Mouse (Mus musculus) kidney, postnatal 14 days (tissue): Measurements from ENCODE around the gene Hlx.
A peak's percentile ranks its signal among the peaks of the same experiment; 100 is the strongest.

Experiments
- DNase-seq: peaks from one replicate; pipeline ENCODE4 v3.0.0; 2022; ENCODE audit warnings: mixed read lengths

Hlx gene

DNA sequence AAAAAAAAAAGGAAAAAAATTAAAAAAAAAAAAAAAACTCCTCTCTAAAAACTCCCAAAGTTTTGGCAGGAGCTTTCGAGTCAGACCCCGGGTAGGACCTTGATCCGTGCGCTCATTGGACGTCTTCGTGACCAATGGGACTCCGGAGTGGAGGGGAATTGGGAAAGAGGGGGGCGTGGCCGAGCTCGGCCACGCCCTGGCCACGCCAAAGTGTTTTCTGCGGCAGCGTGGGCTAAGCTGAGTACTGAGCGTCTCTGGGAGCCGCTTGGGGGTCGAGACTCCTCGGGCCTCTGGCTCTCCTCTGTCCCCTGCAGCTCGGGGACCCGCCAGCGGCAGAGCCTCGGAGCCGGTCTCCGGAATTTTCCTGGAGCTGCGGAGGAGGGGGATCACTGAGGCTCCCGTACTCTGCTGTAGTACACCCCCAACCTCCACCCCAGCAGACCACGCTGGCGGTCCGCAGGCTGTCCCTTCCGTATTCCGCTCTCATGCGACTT, at the start of gene Hlx:
Hlx (minus strand) TSS at position 64 of the 494 bp plus-strand sequence.
- peak; percentile 80 for DNase-seq

DNA sequence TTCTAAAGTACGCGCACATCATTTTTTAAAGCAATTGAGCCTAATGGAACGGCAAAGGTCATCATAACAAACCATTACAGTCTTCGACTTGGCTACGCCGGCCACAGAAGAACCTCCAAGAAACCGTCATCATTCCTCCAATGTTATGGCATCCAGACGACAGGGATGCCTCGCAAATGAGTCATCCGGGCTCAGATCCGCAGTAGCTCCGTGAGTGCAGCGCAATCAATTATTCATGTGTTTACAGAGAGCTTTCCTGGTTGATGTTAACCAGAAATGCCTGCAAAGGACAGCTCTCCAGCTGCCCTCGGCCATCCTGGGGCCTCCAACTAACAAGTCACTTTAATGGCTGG, 49.7 kb upstream of the Hlx start:
- peak; percentile 53 for DNase-seq

DNA sequence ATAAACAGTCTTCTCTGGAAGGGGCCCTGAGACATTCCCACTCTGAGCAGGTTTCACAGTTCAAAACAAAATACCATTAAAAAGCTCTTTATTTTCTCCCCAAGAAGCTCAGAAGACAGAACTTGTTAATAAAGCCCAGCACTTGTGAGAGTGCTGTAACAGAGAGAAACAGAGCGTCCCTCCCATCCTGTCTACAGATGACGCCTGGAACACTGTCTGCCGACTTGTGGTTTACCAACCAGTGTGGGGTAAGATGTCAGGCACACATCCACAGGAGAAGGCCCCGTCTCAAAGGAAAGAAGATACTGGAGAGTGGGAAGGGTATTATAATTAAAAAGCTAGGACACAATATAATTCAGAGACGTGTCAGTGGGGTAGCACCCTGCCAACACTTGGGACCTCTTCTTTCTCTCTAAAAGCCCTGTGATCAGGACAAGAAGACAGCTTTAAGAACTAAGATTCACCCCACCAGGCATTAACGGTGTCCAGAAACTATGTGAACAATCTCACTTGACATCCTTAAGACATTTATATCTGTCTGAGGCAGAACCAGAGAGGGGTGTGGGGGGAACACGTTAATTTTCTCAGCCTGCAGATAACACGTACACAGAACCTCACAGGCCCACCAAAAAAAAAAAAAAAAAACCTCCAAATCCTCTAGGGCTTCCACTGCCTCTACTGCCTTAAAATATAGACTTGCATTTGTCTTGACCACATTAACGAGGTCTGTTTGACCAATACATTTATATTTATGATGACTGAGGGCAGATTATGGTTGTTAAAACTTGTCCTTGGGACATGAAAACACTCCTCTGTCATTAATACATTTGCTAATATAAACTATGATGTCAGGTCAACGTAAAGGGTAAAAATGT, 49.1 kb upstream of the Hlx start:
- DNase-seq: no peak

DNA sequence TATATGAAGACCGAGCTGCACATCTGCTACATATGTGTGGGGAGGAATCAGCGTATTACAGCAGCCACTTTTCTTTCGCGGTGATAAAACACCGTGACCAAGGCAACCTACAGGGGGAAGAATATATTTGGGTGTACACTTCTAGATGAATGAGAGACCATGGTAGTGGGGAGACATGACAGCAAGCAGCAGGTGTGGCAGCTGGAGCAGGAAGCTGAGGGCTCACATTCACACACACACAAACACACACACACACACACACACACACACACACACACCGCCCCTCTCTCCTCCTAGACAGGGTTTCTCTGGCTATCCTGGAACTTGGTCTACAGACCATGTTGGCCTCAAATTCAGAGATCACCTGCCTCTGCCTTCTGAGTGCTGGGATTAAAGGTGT, 45.7 kb upstream of the Hlx start:
- no peak for DNase-seq

DNA sequence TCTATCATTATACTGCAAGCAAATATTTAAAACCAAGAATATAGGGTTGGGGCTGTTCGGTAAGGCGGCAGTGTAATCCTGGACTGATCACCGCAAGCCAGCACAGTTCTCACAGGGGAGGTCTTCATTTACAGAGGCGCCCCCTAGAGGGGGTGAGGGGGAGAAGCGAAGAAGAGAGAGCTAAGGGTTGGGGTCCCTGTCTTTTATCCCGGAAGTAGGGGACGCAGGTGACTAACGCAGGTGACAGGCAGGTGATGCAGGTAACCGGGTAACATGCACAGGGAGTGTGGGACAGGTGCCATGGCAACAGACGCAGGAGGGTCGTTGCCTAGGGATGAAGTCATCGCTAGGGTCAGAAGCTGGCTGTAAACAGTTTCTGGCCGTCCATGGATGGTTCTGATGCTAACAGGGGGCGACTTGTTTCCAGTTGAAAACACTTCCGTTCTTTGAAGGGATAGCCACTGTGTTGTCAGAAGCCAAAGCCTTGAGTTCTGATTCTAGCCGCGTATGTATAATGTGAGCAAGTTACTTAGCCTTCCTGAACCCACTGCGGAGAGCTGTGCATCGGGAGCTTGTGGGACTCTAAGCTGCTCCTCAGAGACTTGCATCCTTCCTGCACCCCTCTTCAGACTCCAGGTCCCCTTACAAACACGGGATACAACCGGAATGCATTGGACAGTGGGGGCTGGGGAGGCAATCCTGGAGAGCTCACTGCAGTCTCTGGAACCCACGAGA, 44.8 kb upstream of the Hlx start:
- no peak for DNase-seq

DNA sequence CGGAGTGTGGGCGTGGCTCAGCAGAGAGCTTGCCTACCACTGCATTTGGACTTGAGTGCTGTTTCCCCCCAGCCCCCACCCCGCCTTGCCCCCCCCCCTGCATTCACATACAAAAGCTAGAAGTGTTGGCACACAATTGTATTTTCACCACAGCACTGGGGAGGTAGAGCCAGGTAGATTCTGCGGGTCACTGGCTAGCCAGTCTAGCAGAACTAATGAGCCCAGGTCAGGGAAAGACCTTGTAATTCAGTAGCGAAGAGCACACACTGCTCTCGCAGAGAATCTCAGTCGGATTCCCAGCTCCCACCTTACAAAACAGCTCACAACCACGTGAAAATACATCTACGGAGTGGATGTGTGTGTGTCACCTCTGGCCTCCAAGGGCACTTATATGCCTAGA, 42.9 kb upstream of the Hlx start:
- DNase-seq: no peak

DNA sequence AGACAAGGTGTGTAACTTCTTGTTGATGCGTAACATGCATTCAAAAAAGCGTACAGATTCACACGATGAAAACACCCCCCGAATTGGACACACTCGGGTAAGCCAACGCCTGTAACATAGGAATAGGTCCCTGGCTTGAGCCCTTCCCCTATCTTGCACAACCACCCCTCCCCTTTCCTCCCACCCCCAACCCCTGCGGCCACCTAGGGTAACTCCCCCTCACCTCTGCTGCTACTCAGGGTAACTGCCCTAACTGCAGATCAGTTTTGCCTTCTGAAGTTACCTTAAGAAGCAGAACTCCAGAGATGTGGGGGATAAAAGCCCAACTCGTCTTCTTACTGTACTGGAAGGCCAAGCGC, 39.5 kb upstream of the Hlx start:
- DNase-seq: no peak

DNA sequence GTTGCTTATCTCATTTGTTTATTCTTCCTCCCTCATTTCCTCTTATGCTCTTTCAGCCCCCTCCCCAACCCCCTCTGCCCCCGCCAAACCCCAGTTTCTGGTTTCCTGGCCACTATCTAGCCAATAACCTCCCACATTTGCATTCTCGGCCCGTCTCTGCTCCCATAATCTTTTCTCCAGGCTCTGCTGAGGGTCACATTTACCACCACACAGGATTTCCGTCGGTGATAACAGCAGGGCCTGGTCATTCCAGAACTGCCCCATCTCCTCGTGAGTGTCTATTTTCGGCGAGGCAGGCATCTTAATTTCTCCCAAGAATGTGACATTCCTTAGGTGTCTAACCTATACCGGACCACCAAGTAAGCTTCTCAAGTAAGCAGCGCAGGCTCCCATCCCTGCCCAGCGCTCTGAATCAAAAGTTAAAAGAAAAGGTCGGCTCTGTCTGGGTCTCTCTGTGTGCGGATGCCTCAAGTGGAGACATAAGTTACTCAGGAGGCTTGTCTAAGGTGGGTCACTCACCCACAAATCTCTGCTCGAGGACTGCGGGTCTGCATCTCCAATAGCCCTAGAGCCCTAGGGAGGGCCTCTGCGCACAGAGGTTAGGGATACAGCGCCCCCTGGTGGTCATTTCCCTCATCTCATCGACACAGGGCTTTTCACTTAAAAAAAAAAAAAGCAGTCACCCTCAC, 38.9 kb upstream of the Hlx start:
- DNase-seq: peak; percentile 81

DNA sequence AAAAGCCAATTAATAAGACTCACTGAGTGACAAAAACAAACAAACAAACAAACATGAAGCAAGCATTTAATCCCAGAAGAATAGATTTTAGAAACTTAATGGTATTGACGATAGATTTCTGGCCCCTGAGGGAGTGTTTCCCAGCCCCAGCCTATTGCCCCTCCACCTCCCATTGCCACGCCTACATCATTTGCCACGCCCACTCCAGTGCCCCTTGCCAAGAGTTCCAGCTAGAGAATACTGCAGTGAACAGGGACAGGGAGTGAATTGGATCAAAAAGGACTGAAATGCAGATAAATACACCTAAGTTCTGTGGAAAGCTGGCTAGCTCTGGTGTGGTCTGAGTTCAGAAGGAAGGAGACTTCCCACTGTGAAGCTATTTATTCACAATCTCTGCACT, 31.4 kb upstream of the Hlx start:
- no peak for DNase-seq

DNA sequence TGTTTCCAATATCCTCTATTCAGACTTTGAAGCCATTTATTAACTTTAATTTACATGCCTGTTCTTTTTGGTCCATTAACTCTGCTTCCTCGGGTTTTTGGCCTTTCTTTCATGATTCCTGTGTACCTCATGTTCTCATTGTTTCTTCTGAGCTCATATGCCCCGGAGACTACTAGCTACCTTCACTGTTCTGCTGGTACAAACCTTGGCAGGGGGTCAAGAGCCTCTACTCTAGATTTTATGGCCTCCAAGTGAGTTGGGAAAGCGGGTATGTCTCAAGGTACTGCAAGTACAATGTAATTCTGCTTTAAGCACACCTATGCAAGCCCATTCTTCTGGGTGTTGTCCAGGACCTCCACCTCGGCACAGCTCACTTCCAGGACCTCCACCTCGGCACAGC, 30.5 kb upstream of the Hlx start:
- no peak for DNase-seq

DNA sequence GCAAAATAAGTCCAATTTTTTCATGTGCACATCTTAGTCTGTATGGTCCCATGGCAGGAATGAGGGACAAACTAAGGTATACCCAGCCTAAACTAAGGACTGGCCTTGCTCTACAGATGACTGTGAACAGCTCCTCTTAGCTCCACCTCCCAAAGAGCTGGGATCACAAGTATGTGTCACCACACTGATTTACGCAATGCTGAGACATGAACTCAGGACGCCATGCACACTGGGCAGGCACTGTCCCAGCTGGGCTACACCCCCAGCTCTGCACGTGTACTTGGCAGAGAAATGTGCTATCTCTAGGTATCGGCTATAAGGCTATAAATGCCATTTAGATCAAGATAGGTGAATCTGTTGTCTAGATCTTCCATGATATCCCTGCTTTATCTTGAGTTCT, 29.6 kb upstream of the Hlx start:
- no peak for DNase-seq

DNA sequence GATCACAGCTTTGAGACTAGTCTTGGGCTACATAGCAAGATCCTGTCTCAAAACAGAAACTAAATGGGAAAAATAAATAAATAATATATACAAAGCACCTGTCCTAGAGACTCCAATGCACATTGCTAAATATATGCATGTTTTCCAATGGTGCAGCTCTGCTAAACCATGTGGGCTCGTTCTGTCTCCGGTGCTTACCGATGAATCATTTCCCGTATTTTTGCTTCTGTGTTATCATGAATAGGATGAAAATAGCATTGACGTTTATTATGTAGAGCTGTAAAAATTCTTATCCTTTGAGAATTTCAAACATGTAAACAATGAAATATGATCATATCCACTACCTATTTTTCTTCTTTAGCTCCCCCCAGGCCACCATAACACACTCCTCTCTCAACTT, 20.3 kb upstream of the Hlx start:
- no peak for DNase-seq

DNA sequence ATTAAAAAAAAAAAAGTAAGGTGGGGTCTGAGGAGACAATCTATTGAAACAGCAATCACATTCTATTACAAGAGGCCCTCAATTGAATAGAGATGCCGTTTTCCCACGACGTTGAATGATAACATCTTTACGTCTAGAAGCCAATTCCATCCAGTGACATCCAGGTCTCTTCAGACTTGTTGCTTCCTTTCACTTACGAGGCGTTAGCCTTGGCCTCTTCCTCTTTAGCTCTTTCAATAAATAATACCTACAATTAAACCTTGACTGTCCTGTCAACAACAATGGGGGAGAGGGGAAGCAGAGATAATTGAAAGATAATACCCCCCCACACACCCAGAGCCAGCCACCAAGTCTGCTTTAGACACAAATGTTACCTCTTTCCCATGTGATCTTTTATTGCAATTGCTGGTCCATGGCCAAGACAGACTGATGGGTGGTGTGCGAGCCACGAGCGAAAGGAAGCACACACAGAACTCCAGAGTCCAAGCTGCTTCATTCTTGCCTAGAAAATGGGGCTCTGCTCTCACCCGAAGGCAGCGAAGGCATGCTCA, 17.8 kb upstream of the Hlx start:
- peak; percentile 36 for DNase-seq

DNA sequence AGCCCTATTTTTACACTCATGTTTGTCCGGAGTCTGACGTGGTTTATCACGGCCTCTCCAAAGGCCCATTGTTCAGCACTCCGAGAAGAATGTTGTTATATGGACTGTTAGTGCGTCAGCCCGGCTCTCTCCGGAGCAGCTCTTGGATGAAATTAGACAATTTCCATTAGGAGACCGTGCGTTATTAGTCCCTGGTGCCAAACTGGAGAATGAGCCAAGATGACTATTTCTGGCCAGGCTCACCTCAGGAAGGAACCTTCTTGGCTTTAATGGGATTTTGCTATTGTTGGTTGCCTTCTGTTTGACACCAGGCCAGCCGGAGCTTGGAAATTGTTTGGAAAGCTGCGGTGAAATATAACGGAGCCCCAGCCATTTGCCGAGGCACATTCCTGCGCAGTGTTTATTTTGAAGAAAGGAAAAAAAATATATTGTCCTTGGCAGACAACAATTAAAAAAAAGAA, 16.3 kb upstream of the Hlx start:
- peak; percentile 78 for DNase-seq

DNA sequence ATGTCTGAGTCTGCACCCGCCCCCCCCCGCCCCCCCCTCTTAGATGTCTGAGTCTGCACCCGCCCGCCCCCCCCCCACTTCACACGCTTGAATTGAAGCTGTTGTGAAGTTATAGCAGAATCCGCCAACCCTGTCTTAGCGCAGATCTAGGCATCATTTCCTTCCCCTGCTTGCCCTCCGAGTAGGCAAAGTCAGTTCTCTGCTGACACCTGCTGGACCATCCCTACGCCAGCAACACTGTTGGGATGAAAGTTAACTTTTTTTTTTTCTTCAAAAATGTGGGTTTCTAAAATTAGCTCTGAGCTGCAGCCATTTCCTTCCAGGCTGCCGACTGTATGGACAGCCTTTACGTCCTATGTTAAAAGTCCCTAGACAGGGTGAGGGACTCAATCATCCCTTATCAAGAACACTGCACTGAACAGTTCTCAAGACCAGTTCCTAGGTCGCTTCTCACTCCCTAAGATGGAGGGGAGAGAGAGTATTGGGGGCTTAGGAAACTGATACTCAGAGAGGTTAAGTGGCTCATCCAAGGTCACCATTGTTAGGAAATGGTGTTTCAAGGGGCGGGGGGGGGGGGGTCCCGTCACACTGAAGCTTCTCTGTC, 5.6 kb upstream of the Hlx start:
- peak; percentile 78 for DNase-seq

DNA sequence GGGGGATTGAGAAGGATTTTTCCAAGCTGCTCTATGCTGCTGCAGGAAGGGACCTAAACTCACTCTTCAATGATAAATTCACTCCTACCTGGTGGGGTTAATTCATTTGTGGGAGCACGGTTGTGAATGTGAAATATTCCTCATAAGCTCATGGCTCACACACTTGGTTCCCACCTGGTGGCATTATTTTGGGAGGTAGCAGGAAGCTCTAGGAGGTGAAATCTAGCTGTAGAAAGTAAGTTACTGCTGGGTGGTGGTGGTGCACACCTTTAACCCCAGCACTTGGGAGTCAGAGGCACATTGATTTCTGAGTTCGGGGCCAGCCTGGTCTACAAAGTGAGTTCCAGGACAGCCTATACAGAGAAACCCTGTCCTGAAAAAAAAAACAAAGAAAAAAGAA, 4.8 kb upstream of the Hlx start:
- DNase-seq: no peak

DNA sequence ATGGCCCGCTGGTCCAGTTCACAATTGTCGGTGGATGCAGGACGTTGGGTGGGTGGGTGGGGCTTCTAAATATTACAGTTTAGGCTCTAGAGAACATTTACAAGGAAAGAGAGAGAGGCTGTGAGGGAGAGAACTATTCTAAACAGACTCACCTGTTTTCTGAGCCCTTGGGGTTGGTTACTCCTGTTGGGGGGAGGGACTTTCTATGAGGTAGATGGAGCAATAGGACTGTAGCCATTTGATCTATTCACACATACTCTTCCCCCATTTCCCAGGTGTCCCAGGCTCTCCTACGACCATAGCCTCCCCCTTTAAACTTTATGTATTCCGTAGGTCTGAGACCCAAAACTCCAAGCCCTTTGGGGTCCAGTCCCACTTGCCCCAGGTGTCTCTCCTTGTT, 3.8 kb upstream of the Hlx start:
- DNase-seq: no peak

DNA sequence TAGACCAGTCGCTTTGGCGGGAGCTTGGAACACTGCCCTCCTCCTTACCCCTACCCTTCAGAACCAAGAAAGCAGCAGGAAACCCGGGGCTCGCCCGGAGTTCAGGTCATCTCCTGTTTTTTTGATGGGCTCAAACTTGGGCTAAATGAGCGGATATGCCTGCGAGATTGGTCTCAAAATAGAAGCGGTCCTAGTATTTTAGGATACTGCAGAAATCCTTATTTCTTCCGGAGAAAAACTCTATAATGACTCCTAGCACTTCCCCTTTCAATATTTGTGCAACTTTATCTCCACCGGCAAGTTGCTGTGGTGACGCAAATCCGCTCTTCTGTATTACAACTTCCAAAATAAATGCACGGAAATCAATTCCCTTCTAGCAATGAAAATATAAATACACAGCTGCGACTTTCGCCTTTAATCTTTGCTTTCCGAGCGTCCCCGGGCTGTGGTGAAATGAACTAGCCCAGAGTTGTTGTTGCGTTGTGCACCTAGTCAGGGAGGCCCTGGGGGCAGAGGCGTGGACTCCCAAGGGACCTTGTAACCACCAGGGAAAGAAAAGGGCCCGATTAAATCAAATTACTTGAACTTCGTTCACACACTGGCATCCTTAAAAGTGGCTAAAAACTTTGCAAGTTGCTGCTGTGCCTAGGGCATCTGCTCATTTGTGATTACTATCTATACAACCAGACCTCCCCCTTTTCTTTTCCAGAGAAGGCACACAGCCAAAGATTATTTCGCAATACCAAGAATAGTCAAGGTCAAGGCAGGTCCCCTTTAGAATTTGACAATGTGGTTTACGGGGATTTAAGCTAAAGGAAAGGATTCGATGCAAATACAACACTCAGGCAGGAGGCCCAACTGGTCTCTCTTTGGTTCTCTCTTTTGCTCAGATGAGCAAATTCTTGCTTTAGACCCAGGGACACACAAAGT, 2.8 kb upstream of the Hlx start:
- DNase-seq: peak; percentile 70

DNA sequence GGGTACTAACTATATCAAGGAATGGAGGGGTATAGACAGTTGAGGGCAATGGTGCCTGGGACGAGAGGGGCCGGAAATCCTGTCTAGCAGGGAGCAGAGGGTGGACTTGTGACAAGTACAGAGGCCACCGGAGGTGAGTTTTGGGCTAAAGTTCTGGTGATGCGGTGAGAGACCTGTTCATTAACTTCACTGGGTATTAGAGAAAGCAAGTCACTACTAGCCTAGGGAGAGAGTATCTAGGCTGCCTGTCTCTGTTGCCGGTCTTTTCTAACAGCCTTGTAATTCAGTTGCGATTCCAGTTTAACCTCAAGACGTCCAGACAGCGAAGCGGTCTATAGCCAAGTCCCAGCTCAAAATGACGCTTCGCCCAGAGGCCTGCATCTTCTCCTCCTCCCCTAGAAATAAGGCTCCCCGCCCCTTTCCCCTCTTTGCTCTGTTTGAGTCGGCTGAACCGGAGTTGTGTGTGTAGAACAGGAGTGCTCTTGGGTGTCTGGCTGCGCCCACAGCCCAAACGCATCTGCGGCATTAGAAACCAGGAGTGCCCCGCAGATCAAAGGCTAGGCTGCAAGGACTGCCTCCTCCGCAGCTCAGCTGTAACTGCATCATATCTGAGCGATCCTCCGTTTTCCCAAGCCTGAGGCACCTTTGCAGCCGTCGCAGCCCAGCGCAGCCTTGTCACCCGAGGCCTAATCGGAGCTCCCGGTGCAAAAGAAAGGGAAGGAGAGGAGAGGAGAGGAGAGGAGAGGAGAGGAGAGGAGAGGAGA, 1.8 kb upstream of the Hlx start:
- peak; percentile 26 for DNase-seq

DNA sequence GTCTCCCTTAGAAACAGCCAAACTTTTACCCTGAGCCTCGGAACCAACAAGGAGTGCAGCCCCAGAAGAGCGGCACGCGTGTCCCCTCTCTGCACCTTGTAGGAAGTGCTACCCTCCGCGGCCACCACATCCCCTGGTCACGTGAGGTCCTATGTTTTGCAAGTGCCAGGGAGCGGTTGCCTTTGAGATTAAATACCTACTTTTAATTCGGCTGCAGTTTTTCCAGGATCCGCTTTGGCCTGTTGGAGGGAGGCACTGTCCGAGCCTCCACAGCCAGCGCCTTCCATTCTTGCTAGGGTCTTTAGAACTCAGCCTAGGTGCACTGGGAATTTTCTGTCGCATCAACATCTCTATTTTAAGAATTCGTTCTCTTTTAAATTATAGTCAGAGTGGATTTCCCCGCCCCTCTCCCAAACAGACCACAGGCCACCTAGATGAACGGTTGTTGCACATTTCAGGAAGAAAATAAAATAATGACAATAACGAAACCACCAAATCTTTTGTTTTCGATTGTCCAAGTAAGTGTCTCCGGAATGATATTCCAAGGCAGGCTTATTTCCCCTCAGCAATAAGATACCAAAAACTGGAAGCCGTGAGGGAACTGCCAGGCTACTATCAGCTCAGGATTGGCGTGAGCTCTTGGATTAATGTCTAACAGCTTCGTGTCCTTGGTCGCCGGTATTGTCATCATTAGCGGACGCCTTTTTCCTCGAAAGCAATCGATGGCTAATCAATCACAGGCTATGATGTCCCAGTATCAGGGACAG, 1.1 kb upstream of the Hlx start:
- peak; percentile 41 for DNase-seq
